Mouse (Mus musculus) cerebellum, adult 11-12 months (tissue): ENCODE data around the gene 2310079G19Rik.

ENCODE experiments used
- DNase-seq: peaks from one replicate; pipeline ENCODE4 v3.0.0; 2022

2310079G19Rik gene

GRCm38 (mm10) chr16:88627566-88627965, at the start of gene 2310079G19Rik:
Gene 2310079G19Rik, minus strand, starts transcription at chr16:88627666.
- no peak for DNase-seq

GRCm38 (mm10) chr16:88671571-88671970, 44.1 kb upstream of the 2310079G19Rik start, which contains the start of gene Krtap27-1:
Gene Krtap27-1, minus strand, starts transcription at chr16:88671671.
- no peak for DNase-seq

GRCm38 (mm10) chr16:88657426-88657825, 30.0 kb upstream of the 2310079G19Rik start:
- no peak for DNase-seq

DNA sequence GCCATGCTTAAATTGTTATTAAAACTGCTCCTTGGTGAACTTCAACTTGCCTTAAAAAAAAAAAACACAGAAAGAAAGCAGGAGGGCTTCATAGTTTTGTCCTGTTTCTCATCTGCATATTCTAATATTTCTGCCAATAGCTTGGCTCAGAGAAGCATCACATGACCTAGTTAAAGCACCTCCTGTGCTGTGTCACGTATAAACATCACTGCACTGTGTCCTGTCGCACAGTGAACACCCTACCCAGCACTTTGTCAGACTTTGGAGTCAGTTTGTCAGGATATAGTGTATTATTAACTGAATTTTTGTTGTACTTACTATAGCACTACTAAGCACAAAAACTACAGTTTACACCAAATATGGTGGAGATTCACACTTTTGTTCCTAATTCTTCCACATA, 24.5 kb upstream of the 2310079G19Rik start:
- no peak for DNase-seq

GRCm38 (mm10) chr16:88651082-88651481, 23.6 kb upstream of the 2310079G19Rik start:
- DNase-seq, result no peak

DNA sequence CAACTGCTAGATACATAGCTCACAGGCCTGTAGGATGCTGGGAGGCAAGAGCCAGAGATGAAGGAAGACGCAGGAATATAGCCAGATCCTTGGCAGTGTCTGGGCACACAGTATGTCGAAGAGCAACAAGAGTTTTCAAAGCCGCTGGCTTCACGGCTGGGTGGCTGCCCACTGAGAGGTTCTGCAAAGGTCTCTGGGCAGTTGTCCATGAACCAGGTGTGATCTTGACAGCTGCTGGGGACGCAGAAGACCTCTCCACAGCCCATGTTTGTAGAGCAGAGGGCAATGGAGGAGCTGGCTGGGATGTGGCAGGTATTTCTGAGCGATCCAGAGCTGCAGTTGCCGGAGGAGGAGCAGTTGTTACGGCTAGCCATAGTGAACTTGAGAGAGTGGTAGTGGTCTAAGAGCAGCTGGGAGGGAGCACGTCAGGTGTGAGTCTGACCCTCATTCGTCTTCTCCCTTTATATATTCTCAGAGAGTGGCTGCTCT, 19.9 kb upstream of the 2310079G19Rik start, which contains the start of gene Krtap26-1:
Gene Krtap26-1 (minus strand): TSS at position 439 of the 489 bp plus-strand sequence.
- DNase-seq, result no peak

GRCm38 (mm10) chr16:88646366-88647111, 19.1 kb upstream of the 2310079G19Rik start:
- no peak for DNase-seq

GRCm38 (mm10) chr16:88640053-88640452, 12.6 kb upstream of the 2310079G19Rik start:
- no peak for DNase-seq

- no peak for DNase-seq
These were observed 7.7 kb upstream of the 2310079G19Rik start for GRCm38 (mm10) chr16:88635142-88635541.

DNA sequence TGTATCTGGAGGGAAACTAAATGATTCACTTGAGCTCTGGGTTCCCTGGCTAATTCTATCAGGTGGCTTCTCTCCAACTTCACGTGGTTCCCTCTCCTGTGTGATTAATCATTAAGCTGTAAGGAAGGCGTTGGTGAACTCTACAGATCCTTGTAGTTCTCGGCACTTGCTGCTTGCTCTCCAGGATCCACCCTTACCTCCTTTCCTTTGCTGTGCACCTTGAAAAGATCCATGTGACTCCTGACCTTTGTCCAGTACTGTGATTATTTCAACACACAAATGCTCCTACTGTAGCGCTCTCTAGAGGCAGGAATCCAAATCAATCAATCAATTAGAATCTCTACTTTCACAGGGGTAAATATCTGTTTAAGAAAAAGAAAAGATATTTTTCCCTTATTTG, 4.0 kb upstream of the 2310079G19Rik start:
- DNase-seq, result no peak

GRCm38 (mm10) chr16:88612712-88613111, 14.8 kb downstream of the 2310079G19Rik start:
- DNase-seq, result no peak

GRCm38 (mm10) chr16:88611922-88612321, 15.5 kb downstream of the 2310079G19Rik start, which contains the start of gene Krtap24-1:
Gene Krtap24-1, minus strand, starts transcription at chr16:88612279.
- DNase-seq, result no peak

- no peak for DNase-seq
These were observed 22.9 kb downstream of the 2310079G19Rik start for GRCm38 (mm10) chr16:88604570-88604969.

- no peak for DNase-seq
These were observed 25.0 kb downstream of the 2310079G19Rik start for GRCm38 (mm10) chr16:88602464-88602863.

DNA sequence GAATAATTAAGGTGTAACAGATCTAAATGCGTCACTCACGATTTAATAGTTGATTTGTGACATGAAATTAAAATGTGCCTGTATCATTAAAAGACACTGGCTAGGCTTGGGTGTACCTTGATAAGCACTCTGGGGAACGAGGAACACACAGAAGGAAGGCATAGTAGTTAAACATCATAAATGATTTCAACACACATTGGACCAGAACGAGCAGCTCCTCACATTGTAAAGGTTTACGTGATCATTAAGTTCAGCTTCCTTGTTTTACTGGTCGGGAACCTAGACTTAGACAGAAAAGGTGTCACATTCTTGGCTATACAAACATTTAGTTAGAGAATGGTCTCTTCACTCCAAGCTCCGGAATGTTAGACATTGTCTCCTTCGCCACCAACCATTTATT, 27.2 kb downstream of the 2310079G19Rik start:
- DNase-seq, result no peak

DNA sequence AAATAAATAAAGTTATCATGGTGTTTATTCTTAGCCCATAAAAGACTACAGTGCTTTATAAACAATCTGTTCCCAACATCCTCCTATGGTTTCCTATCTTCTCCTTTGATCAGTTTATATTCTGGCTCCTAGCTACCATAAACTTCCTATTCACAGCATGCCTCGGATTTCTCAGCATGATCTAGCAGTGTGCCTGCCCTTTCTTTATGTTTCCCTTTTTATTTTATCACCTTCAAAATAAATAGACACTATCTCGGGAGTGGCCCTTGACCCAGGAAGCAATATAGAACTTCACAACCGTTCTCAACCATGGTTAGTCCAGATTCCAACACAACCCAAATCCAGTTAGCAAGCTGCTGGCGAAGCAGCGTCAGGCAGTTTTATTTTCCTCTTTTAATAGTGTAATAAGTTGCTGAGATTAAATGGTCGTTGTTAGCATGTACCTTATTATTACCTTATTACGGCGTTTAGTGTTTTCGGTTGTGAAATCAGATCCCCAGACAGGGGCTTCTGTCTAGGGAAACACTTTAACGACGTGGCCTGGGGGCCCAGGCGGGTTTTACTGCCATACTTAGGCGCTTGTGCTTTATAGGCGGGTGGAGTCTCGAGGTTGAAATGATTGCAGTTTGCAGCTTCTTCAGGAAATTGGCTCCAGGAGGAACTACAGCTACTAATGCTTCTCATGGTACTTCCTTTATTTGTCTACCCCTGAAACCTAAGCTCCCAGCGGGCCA, 27.8 kb downstream of the 2310079G19Rik start:
- no peak for DNase-seq

- DNase-seq, result no peak
These were observed 34.7 kb downstream of the 2310079G19Rik start for GRCm38 (mm10) chr16:88592758-88593157.

DNA sequence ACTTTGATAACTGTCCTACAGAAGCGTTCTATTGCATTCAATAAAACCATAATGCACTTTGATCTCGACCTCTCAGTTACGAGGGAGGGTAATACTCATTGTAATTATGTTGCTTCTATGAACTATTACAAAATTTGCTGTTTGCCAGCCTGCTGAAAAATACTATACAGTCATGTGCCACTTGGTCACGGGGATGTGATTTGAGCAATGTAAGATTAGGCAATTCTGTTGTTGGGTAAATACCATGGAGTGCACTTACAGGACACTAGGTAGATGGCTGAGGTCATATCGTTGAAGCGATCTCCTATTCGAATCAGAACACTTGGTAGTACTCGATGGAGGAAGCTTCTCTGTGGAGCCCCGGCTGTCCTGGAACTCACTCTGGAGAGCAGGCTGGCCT, 44.1 kb downstream of the 2310079G19Rik start:
- no peak for DNase-seq
